Mouse (Mus musculus): ENCODE measurements around the gene Pls1.

Pls1 gene

DNA sequence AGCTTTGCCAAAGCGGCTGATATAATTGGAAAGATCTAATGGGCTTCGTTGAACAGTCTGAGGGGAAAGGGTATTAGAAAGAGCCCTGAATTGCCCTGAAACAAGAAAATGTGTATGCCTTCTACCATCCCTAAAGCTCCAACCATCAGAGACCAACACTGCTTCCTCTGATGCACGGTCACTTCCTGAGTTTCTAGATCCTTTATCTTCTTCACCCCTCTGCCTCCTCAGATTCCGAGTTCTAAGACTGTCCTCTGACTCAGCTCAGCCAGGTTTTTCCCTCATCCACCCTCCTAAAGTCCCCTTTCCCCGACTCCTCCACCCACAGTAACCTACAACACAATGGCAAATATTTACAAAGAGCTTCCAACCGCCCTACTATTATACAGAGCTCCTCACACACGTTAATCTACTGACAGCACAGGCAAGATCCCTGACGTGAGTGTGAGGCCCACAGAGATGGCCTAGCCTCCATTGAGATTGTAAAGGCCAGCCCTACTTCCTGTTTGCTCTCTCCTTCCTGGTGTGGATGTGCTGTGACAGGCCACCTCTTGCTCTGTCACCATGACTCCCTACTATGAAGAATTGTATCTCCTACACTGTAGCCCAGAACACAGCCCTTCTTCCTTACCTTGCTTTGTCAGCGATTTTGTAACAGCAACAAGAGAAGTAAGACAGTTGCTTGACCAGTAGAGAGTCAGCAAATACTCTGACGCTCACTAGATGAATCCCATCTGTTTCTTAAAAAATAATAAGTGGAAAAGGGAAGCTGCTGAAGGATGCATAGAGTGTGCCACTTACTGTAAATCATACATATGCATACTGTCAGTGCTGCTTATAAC is 43.3 kb downstream of the Pls1 start:
- no peak for DNase-seq

DNA sequence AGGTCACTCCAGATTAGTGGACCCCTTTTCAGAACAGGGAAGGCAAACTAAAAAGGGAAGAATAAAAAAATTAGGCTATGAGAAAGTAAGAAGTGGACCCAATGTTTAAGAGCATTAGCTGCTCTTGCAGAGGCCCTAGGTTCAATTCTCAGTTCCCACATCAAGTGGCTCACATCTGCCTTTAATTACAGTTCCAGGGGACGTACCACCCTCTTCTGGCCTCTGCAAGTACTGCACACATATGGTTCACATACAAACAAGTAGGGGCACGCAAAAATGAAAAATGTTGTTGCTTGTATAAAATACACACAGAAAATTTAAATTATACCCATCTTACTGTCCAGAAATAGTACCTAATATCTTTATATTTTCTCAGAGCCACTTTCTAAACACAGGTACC is 48.8 kb downstream of the Pls1 start:
- no peak for DNase-seq

DNA sequence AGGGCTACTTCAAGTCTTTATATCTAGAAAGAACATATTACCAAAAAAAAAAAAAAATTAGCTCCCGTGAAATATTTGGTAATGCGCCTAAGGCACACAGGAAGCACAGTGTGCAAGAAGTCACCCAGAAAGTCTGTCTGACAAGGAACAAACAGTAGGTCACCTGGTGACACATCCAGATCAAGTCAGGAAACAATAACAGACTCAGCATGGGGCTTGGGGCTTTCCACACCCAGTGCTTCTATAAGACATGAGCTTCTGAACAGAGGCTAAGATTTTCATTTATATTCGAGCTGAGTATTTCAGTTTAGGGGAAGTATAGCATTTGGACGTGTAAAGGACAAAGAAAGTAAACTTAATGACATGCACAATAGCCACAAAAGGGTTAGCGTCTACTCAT is 49.3 kb downstream of the Pls1 start:
- DNase-seq: no peak

DNA sequence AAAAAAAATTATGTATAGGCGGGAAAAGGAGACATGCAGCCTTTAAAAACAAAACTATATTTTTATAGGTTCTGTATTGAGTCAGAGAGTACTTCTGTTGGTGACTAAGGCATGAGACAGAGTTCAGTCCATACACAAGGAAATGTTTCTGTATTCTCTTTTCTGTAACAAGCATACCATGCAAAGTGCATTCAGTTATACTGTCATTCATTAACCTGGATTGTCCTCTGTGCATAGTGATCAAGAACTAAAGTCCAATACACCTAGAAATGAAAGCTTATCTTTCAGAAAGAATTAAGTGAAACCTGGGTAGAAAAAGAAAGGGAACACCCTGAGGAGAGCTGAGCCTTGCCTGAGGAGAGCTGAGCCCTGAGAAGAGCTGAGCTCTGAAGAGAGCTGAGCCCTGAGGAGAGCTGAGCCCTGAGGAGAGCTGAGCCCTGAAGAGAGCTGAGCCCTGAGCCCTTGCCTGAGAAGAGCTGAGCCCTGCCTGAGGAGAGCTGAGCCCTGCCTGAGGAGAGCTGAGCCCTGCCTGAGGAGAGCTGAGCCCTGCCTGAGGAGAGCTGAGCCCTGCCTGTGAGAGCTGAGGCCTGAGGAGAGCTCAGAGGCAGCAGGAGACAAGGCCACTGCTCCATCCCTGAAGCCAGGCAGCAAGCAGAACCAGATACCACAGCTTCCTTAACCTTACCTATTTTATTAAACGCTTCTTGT is 49.9 kb downstream of the Pls1 start:
- DNase-seq: peak in 1 of 2 experiments; percentile 33

DNA sequence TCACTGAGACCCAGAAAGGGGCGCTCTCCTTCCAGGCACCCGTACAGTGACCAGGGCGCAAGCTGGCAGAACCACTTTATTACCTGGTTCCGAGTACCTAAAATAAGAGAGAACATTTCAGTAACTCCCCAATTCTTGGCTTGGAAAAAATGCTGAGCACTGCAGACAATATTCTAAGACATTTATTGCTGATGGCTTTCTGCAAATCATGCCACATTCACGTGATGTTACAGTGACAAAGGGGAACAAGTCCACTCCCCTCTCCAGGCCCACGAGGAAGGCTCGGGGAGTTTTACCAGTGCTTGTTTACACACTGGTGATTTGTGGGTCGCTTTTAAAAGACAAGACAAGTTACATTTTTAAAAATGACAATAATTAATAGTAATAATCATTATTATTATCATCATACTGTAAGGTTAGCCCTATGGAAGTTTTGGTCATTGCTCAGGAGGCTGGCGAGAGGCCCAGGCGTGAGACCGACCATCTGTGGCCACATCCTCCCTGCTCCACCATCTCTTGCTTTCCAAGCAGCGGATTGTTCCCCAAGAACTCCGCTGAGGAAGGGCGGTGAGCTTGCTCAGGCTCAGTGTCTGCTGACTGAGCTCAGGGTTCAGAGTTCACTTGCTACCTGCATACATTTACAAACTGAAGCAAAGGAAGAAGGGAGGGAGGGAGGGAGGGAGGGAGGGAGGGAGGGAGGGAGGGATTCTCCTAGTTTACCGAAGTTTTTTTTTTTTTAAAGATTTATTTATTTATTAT is 50.9 kb downstream of the Pls1 start:
- DNase-seq: peak; percentile 58 to 65

DNA sequence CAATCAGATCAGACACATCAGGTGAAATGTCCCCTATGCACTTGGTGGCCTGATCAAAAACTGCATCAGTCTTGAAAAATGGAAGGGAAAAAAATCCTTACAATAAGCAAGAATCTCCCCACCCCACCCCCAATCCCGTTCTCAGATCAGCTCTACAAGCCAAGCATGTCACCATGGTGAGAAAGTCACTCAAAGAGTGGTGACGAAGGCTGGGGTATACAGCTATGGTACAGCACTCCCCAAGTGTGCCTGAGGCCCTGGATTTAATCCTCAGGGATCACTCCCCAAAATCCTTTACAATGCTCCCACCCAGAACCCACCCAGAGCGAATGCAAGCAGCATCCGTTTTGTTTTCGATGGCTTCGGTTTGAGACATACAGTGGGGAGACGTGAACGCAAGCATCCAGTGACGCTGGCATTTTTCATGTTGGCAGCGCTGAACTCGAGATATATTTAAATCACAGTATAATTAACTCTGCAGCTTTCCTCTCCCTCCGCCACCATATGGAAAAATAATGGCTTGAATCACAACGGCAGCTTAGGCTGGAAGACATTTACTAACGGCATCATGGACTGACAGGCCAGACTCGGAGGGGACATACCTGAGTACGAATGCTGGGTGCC is 60.1 kb downstream of the Pls1 start:
- DNase-seq: no peak

DNA sequence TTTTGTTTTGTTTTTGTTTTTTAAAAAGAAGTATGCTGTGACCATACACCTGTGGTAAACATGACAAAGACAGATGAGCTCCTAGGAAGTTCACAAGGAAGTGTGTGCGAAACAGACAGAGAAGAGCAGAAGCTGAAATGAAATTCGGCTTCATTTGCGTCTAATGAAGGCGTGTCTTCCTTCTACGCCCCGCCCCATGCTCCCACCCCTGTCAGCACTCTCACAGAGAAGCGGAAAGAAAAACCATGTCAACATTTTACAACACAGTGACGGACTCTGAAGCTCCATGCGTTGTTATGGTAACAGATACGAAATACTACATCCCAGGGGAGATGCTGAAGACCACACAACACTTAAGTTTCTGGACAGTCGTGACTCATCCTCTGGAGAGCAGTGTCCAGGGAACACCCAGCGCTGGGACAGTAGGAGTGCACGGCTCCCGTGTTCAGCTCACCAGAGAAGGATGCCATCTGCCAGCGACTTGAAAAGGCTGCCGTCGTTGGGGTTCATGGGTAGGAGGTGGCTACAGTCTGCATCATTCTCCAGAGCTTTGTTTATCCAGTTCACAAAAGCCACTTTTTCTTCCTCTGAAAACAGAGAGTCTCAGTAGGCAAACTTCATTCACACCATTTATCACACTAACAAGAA is 61.3 kb downstream of the Pls1 start:
- DNase-seq: no peak

DNA sequence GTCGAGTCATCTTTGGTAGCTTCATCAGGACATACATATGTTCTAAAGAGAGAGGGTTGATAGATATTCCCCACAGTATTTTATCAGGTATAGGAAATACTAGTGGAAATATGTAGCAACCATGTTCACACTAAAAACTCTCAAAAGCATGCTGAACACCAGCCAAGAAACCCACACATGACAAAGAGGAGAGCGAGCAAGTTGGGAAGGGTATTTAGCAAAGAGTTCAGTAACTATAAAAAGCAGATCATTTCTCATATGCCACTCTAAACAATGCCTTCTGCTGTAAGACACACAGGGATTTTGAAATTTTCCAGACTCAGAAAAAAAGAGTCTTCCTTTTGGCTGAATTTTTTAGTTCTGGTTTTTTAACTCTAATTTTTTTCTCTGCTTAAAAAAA is 73.4 kb downstream of the Pls1 start:
- DNase-seq: no peak

DNA sequence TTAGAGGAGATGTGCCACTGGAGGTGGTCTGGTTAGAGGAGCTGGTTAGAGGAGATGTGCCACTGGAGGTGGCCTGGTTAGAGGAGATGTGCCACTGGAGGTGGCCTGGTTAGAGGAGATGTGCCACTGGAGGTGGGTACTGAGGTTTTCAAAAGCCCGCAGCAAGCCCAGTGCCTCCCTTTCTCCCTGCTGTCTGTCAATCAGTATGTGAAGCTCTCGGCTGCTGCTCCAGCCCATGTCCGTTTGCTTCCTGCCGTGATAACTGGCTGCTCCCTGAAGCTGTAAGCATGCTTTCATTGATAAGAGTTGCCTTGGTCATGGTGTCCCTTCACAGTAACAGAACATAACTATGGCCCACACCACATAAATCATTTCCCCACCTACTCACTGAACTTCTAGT is 81.9 kb downstream of the Pls1 start:
- no peak for DNase-seq

DNA sequence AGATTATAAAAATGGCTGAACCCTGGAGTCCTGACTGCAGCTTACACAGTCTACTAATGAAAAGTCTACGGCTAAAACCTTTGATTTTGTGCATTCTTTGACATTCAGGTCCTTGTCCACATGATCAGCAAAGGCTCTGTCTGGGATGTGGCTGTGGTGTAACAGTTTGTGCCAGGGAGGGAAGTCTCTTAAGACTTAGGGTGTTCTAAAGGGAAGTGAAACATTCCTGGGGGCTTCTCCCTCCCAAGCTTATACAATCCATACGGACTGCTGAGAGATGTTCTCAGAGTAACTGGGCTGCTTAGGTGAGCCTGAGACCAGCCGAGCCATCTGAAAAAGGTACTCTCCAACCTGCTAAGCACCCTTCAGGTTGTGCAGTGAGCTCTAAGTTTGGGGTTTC is 82.9 kb downstream of the Pls1 start:
- DNase-seq: no peak

DNA sequence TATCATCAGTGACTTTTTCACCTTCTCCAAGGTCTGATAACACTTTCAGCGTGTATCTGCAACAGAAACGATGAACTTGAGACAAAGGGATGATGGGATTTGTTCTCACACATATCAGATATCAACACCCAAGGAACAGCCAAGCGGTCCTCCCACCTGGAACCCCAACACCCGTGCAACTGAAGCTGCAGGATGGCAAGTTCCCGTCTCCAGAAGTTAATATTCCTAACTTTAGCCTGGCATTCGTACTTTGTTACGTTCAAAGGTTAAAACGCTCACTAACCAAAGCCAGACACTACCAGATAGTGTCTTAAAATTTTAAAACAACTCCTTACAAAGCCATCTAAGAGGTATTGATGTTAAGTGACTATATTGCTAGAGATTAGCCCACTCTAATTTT is 83.7 kb downstream of the Pls1 start:
- no peak for DNase-seq

DNA sequence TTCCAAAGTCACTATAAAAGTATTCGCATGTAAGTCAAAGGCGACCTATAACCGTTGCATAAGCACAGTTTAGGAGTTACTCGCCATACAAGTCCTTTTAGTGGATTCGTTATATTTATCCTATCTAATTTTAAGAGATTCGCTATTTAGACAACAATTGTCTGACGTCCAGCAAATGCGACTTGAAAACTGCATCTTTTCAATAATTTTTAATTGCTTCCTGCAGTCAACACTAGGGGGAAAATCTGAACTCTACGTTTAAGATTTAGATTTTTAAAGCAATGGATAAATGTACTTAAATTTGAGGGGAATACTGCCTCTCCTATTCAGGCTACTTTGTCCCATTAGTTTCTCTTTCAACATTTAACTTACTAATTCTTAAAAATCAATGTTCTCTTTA is 94.4 kb downstream of the Pls1 start:
- no peak for DNase-seq

DNA sequence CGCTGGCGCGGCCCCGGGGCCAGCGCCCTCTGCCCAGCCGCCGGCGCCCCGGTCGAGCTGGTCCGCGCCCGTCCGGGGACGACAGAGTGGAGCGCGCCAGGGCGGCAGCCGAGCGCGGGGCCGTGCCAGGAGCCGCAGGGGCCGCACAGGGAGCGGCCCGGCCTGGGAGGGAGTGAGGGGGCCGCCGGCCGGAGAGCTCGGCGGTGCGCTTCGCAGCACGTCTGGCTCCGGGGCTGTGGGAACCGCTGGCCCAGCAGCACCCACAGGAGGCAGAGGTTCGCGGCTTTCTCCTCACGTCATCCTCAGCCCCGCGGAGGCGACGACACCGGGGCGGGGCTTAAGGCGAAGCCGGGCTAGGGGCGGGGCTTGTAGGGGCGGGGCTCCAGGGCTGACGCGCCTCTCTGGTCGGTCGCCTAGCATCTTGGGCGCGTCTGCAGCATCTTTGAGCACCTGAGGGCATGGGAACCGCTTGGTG is 95.0 kb downstream of the Pls1 start, which contains the start of gene Trpc1:
Trpc1 (minus strand) TSS at position 339 of the 475 bp plus-strand sequence.
- DNase-seq: peak; percentile 88 to 90

DNA sequence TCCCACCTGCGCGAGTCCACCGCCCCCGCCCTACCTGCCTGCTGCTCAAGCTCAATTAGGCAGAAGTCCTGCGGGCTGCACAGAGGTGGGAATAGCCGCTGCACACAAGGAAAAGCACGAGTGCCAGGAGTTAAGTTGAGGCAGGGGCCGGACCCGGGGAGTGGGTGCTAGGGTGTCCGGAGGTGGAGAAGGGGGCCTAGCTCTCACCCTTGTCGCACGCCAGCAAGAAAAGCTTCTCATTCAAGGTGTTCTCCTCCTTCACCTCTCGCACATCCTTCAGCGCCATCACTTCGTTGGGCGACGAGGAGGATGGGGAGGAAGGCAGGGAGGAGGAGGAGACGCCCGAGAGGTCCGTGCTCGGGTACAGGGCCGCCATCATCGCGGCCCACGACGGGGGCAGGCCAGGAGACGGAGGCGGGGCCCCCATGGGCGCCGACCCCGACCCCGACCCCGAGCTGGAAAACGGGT is 95.6 kb downstream of the Pls1 start:
- peak; percentile 30 to 44 for DNase-seq

DNA sequence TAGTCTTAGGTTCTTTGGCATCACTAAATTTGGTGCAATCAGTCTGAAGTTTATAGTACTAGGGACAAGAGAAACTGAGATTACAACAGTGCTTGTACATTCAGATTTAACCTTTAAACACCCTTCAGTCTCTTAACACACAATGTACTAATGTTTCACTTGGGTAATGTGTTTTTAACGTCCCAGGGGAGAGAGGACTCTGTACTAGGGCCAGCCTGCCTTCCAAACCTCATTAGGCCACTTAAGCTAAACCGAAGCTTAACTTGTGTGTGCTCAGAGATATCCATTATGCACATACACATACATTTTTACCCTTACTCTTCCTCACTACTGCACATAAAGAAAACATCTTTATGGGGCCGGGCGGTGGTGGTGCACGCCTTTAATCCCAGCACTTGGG is 97.8 kb downstream of the Pls1 start:
- DNase-seq: no peak

DNA sequence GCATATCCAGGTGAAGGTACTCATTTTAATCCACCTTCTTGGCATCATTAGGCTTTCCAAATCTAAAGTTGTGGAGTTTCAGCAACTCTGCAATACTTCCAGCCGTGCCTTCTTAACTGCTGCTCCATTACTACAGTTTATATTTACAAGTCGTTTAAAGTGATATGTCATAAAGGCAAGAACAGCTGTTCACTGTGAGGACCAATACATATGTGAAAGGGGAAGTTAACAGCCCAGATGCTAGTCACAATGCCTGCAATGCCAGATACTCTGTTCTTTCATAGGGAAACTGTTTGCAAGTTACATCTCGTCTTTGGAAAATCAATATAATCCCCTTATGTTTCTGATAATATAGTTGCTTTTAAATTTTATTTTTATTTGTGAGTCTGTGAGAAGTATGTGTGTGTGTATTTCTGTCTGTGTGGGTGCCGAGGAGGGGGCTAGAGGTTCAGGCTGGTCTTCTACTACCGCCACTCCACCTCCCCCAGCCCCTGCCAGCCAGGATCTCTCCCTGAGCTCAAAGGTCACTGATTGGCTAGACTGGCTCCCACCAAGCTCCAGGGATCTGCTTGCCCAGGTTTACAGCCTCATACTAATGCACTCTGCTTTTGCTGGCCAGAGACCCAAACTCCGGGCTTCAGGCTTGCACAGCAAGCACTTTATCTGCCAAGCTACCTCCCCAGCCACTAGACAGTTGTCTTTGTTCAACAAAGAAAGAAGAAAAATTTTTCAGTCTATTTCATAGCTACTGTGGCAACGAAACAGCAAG is 100.1 kb downstream of the Pls1 start:
- DNase-seq: peak in 1 of 2 experiments; percentile 4

DNA sequence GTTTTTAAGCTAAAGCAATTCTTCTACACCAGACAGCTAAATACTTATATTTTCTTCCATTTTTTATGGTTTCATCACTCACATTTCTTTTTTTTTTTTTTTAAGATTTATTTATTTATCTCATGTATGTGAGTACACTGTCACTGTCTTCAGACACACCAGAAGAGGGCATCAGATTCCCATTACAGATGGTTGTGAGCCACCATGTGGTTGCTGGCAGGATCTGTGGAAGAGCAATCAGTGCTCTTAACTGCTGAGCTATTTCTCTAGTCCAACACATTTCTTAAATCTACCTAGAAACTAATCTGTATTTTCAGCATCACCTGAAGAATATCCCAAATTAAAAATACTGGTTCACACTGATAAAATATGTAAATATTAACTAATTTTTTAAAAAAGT is 108.9 kb downstream of the Pls1 start:
- no peak for DNase-seq

DNA sequence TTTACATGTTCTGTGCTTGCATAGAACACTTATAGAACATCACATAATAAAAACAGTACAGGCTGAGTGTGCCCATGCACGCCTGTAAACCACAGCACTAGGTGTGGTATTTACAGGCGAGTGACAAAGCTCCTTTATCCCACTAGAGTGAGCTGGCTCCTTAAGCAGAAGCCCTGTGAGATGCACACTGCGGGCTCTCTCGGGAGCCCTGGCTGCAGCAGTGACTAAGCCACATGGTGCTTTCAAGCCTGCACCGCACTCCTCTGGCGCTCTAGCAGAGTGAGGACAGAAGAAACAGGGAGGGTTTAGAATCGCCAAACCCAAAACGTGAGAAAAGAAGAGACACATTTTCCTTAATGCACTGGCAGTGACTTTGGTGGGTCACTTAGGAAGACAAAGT is 132.5 kb downstream of the Pls1 start:
- no peak for DNase-seq

DNA sequence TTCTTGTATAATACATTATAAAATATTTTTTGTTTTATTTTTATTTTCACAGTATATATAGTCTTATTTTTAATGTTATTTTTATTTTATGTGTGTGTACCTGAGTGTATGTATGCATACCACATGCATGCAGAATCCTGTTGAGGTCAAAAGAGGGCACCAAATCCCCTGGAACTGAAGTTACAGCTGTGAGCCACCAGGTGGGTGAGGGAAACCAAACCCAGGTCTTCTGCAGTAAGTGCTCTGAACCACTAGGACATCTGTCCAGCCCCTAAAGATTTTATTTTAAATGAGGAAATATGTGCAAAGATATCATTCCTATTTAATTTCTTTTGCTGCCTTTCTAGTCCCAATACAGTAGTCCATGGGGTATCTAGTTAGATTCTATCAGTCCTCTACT is 136.2 kb downstream of the Pls1 start:
- no peak for DNase-seq

DNA sequence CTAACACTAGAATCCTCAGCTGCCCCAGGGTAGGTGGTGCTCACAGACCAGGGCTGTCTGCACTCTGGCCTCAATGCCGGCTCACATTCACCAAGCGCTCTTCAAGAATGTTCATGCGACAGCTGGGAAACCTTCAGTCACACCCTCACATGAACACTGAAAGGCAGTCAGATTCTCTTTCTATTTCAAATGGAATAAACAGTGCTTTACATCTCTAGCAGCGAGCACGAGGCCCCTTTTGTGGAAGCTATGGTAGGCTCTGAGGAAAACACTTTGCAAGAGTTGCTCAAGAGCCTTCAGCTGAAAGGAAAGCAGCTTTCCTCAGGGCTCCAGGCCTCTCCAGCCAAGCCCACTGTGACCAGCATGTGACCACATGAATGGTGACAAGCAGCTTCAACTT is 139.7 kb downstream of the Pls1 start:
- DNase-seq: no peak

DNA sequence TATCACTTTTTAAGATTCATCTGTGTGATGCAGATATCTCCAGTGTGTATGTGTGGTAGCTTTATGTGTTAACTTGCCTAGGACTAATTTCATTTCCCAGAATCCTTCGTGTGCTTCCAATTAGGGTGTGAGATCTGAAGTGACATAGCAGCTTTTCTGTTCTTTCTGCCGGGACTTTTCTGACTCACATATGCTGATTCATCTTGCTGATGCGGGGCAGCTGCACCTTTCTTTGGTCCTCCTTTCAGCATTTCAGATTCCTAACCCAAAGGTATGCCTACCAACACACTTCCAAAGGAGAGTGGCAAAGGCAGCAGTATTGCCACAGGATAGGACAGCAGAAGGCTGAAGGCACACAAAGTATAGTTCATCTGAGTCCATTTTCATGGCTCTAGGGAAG is 141.0 kb downstream of the Pls1 start:
- DNase-seq: no peak
